Mouse (Mus musculus) layer of hippocampus, postnatal 36 days (tissue): Measurements from ENCODE around the gene Catsperz. TPM values are rescaled to one million over a fixed set of nuclear protein-coding genes. Genes with fewer than 3 reads are reported as not detected.

Source experiments
- DNase-seq, 2 experiments: peaks; one replicate each; pipeline ENCODE4 v3.0.0; 2022
- total RNA-seq, 2 experiments: library from RNA; stranded (reverse); gene quantifications; 2 replicates each; pipeline ENCODE4 v1.2.3; 2021

Gene Catsperz
- total RNA-seq, 2 experiments from 2014 or later: 12.2 to 13.7 TPM

GRCm38 (mm10) chr19:6943709-6944108 is 18.5 kb upstream of the Catsperz start:
- no peak for DNase-seq

DNA sequence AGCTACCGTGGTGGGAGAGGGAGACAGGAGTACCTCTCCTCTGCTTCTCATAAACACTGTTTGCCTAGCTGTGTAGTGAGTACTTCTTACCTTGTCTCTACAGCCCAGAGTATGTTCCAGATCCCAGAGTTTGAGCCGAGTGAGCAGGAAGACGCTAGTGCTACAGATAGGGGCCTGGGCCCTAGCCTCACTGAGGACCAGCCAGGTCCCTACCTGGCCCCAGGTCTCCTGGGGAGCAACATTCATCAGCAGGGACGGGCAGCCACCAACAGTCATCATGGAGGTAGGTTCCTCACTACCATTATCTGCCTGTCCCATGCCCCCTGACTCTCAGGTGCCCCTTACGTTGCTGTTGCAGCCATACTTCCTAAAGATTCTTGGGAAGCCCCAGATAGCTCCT is 17.6 kb upstream of the Catsperz start:
- no peak for DNase-seq

GRCm38 (mm10) chr19:6942249-6942691 is 17.1 kb upstream of the Catsperz start, which contains the start of gene Gpr137:
Gpr137 (minus strand) TSS chr19:6942480.
- DNase-seq: peak; percentile 93 to 94

DNA sequence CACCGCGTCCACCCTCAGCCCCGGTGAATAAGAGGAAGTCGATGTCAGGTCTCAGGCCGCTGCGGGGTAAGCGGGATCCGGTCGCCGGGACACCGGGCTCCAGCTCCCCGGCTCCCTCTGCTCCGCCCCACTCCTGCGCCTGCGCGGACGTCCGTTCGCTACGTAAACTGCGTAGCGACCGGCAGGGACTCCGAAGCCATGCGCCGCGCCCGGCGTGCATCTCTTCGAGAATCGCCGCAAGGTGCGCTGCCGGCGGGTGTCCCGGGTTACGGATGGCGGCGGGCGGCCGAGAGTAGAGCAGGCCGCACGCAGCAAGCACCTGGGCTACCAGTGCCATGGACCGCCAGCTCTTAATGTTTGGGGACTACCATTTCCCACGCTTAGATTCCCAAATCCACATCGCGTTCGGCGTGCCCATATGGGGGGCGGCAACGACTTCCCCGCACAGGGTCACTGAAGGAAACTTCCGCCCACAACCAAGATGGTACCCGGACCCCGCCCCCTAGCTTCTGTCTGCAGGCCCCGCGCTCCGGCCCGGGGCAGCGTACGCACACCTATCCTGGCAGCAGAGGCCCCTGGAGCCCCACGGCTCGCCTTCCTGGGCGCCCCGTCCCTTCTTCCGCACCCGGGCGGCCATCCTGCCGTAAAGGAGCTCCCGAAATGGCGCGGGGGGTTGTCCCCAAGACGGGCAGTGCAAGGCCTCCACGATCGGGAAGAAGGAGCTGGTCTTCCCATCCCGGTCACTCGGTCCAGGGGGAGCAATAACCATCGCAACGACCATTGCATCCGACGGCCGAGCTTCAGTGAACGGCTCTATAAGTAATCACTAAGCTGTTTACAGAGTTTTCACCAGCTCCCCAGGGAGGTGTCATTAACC is 16.4 kb upstream of the Catsperz start, which contains the start of gene Bad:
Gene Bad, plus strand, starts transcription at position 490 of the 877 bp plus-strand sequence.
- peak; percentile 93 to 95 for DNase-seq

- no peak for DNase-seq
These were observed 15.5 kb upstream of the Catsperz start for GRCm38 (mm10) chr19:6940396-6941351.

DNA sequence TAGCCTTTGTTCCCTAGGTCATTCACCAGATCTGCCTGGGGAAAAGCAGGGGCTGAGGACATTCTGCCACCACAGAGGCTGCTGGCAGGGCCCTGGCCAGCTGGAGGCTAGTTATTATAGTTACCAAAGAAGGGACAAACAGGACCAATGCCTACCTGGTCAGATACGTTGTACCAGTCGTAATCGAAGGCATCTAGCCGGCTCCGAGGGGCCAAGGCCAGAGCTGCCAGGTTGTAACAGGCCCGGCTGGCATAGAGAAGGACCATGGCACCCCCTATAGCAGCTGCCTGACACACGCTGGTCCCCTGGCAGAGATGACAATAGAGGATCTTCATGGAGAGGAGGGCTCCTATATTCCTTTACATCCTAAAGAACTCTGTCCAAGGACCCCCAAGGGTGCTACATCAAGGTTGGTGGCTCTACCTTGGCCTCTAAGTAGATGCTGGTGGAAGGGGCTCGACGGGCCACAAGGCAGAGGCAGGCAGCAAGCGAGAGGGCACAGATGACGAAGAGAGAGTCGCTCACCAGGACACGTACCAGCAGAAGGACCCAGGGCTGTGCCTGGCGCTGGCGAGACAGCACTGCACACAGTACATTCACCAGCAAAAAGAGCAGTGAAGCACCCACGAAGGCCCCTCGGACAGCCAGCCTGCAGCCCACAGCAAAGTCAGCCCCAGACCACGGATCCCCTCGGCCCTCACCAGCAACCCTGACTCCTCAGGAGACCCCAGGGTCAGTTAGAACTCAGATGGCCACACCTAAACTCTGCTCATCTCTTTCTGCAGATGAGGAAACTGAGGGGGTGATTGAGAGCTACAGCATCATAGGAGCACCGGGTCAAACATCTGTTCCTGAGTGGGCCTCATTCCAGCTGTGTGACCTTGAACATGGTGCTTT is 14.2 kb upstream of the Catsperz start:
- no peak for DNase-seq

GRCm38 (mm10) chr19:6937541-6938465 is 12.6 kb upstream of the Catsperz start:
- DNase-seq: no peak

GRCm38 (mm10) chr19:6936299-6936698 is 11.1 kb upstream of the Catsperz start:
- no peak for DNase-seq

GRCm38 (mm10) chr19:6934195-6934977 is 9.2 kb upstream of the Catsperz start, which contains the start of gene Kcnk4:
Kcnk4 (minus strand) TSS chr19:6934515.
- no peak for DNase-seq

DNA sequence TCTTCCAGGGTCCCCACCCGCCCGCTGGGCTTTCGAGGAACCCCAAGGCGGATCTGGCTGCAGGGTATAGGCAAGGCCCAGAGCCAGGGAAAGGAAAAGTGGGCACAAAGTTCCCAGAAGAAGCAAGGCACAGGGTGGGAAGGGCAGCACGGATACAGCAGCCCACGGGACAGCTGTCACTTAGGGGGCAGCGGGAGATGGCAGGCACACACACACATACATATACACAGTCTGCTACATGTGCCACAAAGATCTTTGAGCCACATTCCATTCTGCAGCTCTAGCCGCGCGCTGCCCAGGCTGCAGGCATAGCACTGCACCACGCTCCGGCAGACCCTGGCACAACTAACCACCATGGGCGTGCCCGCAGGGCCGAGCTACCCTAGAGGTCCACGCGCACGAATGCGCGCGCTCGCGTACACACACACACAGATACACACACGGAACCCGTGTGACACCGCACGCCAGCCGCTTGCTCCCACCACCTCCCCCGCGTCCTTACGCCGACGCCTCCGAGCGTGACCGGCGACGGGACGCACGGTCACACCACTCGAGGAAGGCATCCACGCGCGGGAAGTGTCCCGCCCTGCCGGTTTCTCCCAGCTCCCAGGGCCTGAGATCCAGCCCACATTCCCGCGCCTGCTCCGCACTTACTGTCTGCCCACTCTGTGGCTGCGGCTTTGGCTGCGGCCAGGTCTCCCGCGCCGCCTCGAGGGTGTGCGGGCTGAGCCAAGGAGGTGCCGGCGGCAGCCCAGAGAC is 8.4 kb upstream of the Catsperz start:
- no peak for DNase-seq

GRCm38 (mm10) chr19:6933102-6933435 is 7.9 kb upstream of the Catsperz start:
- DNase-seq: no peak

GRCm38 (mm10) chr19:6932018-6932417 is 6.8 kb upstream of the Catsperz start:
- DNase-seq: no peak

GRCm38 (mm10) chr19:6931002-6931401 is 5.8 kb upstream of the Catsperz start:
- DNase-seq: no peak

- DNase-seq: no peak
These were observed 2.9 kb upstream of the Catsperz start for GRCm38 (mm10) chr19:6928080-6928479.

GRCm38 (mm10) chr19:6926559-6927255 is 1.5 kb upstream of the Catsperz start:
- no peak for DNase-seq

DNA sequence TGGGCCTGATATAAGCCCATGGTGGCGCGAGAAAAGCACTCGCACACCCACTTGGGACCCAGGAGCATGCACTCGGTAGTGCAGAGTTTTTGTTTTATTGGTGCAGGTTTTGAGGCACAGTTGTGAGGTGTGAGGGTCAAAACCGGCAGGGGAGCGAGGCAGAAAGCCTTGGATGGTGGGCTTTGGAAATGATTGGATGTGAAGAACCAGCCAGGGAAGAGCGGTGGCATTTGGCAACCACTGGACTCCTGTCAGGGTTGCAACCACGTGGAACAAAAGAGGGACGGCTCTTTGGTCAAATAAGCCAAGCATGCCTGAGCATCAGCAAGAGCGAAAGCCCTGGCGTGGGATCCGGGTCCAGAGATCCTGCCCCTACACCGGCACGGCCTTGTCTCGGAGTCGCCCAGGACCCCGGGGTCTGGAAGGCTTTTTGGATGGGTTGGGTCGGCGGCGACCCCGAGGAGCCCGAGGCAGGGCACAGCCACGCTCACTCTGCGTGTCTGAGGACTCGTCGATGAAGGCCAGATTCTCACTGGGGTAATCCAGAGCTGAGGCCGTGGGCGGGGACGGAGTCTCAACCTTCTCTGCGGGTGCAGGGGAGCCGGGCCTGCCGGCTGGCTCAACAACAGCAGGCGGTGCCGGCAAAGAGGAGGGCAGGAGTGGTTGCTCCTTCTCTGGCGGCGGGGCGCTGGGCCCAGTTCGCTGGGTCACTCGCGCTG is 590 bp upstream of the Catsperz start:
- DNase-seq: no peak

DNA sequence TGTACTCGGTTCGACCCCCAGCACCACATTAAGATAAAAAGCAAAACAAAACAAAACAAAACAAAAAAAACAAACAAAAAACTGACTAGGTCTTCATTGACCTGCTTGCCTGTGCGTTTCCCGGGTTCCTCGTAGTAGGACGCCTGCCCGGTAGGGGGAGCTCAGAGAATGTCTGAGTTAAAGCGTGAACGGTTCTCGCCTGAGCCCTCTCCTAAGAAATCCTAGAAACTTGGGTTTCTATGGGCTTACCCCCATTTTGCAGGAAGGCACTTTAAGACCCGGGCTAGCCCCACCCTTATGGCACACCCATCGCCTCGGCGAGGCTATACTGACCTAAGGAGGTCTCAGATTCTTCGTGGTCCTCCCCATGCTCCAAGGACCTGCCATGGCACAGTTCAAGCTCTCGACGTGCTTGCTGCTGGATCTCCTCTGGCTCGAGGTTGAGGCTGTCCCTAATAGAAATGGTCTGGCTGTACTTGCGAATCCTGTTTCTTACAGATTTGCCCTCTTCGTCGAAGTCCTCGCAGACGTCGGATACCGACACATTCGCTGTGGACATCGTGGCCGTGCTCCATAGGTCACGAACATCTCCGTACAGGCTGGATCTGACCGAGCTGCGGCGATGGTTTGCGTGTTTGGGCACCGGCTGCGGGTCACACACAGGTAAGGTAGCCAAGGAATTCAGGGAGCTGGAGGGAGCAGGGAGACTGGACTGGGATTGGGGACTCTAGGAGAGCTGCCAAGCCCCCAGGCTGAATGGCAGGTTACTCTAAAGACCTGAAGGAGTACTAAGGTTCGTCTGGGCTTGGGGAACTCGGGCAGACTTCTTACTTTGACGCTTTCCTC is 496 bp downstream of the Catsperz start:
- peak; percentile 81 to 87 for DNase-seq
